Mouse (Mus musculus) liver, postnatal 0 days (tissue): Measurements from ENCODE around the gene Rpl27.

ENCODE experiments used
- CTCF ChIP-seq: sonication (generic); IDR thresholded peaks from 2 replicates; pipeline ENCODE4 v1.5.1; 2016; ENCODE audit warnings: antibody characterized with exemption, low read depth
- EP300 ChIP-seq: IDR thresholded peaks from 2 replicates; pipeline ENCODE4 v1.6.1; 2016; ENCODE audit warnings: antibody characterized with exemption, low read depth, mild to moderate bottlenecking

DNA sequence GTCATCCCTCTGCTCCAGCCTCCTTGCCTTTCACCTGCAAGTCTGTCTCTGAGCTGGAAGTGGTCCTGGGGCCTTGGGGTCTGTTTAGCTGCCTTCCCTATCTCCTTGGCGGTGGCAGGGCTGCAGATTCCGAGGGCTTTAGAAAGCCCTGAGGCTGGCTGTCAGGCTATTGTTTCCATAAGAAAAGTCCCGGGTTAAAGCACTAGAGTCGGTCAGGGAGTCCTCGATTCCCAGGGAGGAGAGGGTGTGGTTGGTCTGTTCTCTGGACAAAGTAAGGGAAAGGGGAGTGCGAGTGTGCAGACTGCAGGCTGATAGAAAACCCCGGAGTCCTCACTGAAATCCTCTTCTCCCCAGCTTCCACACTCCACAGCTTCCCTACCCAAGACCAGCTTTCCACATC, 28.1 kb downstream of the Rpl27 start:
- no peak for TF ChIP-seq CTCF
- no peak for TF ChIP-seq EP300
